Mouse (Mus musculus): ENCODE data around the gene Fndc8. TPM values are rescaled to one million over a fixed set of nuclear protein-coding genes. Genes with fewer than 3 reads are reported as not detected.

The Fndc8 gene
- polyA plus RNA-seq (2015; fragmentation: Nextera tagmentation; extraction: Ambion mirVana): 0.22 TPM in 1 of 2 replicates, not detected in the other

DNA sequence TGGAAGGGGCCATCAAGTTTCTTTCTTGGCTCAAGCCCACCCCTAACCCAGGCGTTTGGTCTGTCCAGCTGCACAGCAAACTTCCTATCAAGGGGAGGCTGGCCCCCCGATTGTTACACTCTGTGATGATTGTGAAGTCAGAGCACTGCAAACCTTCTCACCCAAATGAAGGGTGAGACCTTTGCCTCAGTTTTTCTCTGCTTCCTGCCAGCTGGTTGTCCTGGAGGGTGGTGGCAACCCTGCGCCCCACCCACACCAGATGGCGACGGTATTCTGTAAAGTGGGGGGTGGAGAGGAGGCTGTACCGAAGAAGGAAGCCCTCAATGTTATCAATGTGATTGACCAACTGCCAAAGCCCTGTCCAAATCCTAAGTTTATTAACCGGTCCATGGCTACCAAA is at the start of gene Fndc8:
Gene Fndc8, plus strand, starts transcription at position 189 of the 400 bp plus-strand sequence.
- Histone ChIP-seq H3K9ac (ENCODE audit: low read length) (peak within 1 kb of the TSS; percentile 35; the same call in 1 of the 2 replicates), H3K27ac (ENCODE audit: low read length) (no peak within 1 kb of the TSS)

DNA sequence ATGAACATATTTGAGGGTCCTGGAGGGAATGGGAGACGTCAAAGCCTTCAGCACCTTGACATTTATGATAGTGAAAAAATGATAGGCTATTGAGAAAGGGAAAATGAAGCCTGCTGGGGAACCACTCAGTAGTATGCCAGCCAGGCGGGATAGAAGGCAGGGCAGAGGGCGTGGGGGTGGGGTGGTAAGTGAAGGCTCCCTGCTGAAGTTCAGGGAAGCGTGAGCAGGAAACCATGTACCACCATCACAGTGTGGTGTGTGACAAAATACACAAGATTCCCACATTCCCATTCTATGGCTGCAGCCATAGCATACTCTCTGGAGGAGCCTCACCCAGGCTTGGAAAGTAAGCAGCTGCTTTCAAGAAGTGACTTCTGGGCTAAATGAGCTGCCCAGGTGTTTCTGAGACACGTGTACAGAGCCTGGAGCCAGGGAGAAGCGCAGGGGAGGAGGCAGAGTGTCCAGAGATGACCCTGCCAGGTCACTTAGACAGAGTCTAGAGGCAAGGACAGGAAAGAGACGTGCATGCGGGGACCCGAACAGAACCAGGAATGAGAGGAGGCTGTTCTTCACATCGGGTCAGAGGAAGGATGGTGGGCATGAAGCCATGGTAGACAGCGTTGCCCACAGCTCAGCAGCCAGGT is 47.0 kb upstream of the Fndc8 start:
- Histone ChIP-seq H3K27ac (ENCODE audit: low read length) (no peak overlapping the region), H3K4me3 (replicated peaks; ENCODE audit: low read length) (no peak overlapping the region), H3K4me2 (ENCODE audit: low read depth, low read length) (no peak overlapping the region), H3K36me3 (ENCODE audit: control insufficient read depth, insufficient read depth, low read length) (no peaks in the 10 kb centered on the region), H3K4me1 (ENCODE audit: control insufficient read depth, insufficient read depth, low read length) (peaks cover 12% of the 10 kb centered on the region), H3K9ac (ENCODE audit: low read length) (no peak overlapping the region; the same call in 1 of the 2 replicates), H3K27me3 (ENCODE audit: control insufficient read depth, insufficient read depth, low read length) (no peaks in the 10 kb centered on the region), H3K9me3 (replicated peaks; ENCODE audit: control insufficient read depth, low read length) (no peaks in the 10 kb centered on the region)
- 61% methylated on average over 11 of the region's 11 CpGs for WGBS
- no peak for ATAC-seq (ENCODE audit: insufficient read depth, low FRiP score)

More for the DNA sequence above, at the start of gene Fndc8:
- no peak within 1 kb of the TSS for H3K4me2 ChIP-seq (ENCODE audit: low read depth, low read length)
- no peaks in the 10 kb centered on the region for H3K9me3 ChIP-seq (replicated peaks; ENCODE audit: control insufficient read depth, low read length)
- H3K4me1 ChIP-seq (ENCODE audit: control insufficient read depth, insufficient read depth, low read length): peaks cover 14% of the 10 kb centered on the region
- H3K27me3 ChIP-seq (ENCODE audit: control insufficient read depth, insufficient read depth, low read length): no peaks in the 10 kb centered on the region
- 51% methylated on average over 7 of the region's 7 CpGs for WGBS
- ATAC-seq (ENCODE audit: insufficient read depth, low FRiP score): no peak
- no peaks in the 10 kb centered on the region for H3K36me3 ChIP-seq (ENCODE audit: control insufficient read depth, insufficient read depth, low read length)
- no peak within 1 kb of the TSS for H3K4me3 ChIP-seq (replicated peaks; ENCODE audit: low read length)

DNA sequence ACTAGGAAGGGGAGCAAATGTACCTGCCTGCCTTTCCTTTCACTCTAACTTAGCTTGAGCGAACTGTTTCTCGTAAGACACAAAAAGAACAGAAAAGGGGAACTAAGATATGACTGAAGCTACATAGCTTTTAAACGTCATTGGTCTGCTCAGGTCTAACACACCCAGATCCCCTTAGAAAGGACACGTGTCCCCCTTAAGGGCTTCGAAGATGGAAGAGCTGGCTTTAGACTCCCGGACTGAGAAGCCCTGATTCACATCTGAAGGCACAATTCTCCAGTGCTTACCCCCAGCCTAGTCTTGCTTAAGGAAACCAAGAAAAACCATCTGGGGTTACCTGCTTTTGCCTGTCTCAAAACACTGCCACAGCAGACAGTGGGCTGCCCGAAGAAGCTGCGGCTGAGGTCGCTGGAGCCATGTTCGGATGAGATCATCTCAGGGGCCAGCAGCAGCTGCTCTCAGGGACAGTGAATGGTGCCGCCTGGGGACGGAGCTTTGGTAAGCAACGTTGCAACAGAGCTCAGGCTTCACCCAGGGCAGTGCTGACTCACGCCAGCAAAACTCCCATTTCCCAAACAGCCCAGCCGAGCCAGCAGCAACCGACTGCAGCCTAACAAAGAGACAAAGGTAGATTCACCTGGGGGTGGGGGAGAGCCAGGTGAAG is 46.4 kb upstream of the Fndc8 start:
- Histone ChIP-seq H3K36me3 (ENCODE audit: control insufficient read depth, insufficient read depth, low read length) (no peaks in the 10 kb centered on the region), H3K27ac (ENCODE audit: low read length) (peak overlapping the region; percentile 71), H3K4me2 (ENCODE audit: low read depth, low read length) (peak overlapping the region; percentile 41), H3K4me1 (ENCODE audit: control insufficient read depth, insufficient read depth, low read length) (peaks cover 12% of the 10 kb centered on the region), H3K27me3 (ENCODE audit: control insufficient read depth, insufficient read depth, low read length) (no peaks in the 10 kb centered on the region), H3K9ac (ENCODE audit: low read length) (peak overlapping the region; percentile 52), H3K4me3 (replicated peaks; ENCODE audit: low read length) (0 out of 2 replicates have a peak overlapping the region, but pooled peaks have one; percentile 6), H3K9me3 (replicated peaks; ENCODE audit: control insufficient read depth, low read length) (no peaks in the 10 kb centered on the region)
- WGBS: 21% methylated on average over 16 of the region's 16 CpGs
- ATAC-seq (ENCODE audit: insufficient read depth, low FRiP score): peak; percentile 92

DNA sequence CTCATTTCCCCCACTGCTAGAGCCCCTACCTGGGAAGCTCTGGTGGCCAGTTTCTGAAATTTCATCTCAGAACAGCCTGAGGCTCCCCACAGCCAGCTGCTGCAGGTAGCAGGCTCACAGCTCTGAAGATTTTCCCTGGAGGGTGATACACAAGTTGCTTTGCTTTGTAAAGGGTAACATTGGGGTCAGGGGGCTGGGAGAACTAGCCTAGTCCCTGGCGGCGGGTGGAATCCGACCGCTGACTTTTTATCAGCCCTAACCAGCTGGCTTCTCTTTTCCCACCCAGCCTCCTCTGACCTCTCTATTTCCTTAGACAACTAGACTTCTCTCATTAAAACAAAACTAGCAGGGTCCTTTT is 45.9 kb upstream of the Fndc8 start:
- 0 out of 2 replicates have a peak overlapping the region, but pooled peaks have one; percentile 6 for H3K4me3 ChIP-seq (replicated peaks; ENCODE audit: low read length)
- H3K9ac ChIP-seq (ENCODE audit: low read length): peak overlapping the region; percentile 52

DNA sequence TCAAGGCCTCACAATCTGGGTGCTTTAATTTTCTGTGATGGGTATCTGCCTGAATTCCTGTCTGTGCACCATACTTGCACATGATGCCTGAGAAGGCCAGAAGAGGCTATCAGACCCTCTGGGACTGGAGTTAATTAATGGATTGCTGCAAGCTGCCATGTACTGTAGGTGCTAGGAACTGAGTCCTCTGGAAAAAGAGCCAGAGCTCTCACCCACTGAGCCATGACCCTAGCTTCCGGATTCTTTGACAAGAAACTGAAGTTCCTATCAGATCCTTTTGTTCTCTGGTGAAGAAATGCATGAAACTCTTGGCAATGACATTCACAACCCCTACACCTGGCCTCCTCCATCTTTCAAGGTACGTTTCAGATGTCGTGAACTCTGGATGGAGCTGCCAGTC is 45.0 kb upstream of the Fndc8 start:
- no peaks in the 10 kb centered on the region for H3K36me3 ChIP-seq (ENCODE audit: control insufficient read depth, insufficient read depth, low read length)
- no peak overlapping the region for H3K4me2 ChIP-seq (ENCODE audit: low read depth, low read length)
- WGBS: 76% methylated on average over 3 of the region's 3 CpGs
- H3K4me1 ChIP-seq (ENCODE audit: control insufficient read depth, insufficient read depth, low read length): peaks cover 12% of the 10 kb centered on the region
- no peak for ATAC-seq (ENCODE audit: insufficient read depth, low FRiP score)
- no peak overlapping the region for H3K27ac ChIP-seq (ENCODE audit: low read length)
- no peaks in the 10 kb centered on the region for H3K9me3 ChIP-seq (replicated peaks; ENCODE audit: control insufficient read depth, low read length)
- H3K4me3 ChIP-seq (replicated peaks; ENCODE audit: low read length): no peak overlapping the region
- no peaks in the 10 kb centered on the region for H3K27me3 ChIP-seq (ENCODE audit: control insufficient read depth, insufficient read depth, low read length)
- no peak overlapping the region for H3K9ac ChIP-seq (ENCODE audit: low read length)

More for the DNA sequence above, 45.9 kb upstream of the Fndc8 start:
- Histone ChIP-seq H3K4me1 (ENCODE audit: control insufficient read depth, insufficient read depth, low read length) (peaks cover 12% of the 10 kb centered on the region), H3K4me2 (ENCODE audit: low read depth, low read length) (peak overlapping the region; percentile 41), H3K36me3 (ENCODE audit: control insufficient read depth, insufficient read depth, low read length) (no peaks in the 10 kb centered on the region), H3K27ac (ENCODE audit: low read length) (peak overlapping the region; percentile 71), H3K9me3 (replicated peaks; ENCODE audit: control insufficient read depth, low read length) (no peaks in the 10 kb centered on the region), H3K27me3 (ENCODE audit: control insufficient read depth, insufficient read depth, low read length) (no peaks in the 10 kb centered on the region)
- 23% methylated on average over 4 of the region's 4 CpGs for WGBS
- peak; percentile 26; the same call in 1 of the 2 replicates for ATAC-seq (ENCODE audit: insufficient read depth, low FRiP score)

DNA sequence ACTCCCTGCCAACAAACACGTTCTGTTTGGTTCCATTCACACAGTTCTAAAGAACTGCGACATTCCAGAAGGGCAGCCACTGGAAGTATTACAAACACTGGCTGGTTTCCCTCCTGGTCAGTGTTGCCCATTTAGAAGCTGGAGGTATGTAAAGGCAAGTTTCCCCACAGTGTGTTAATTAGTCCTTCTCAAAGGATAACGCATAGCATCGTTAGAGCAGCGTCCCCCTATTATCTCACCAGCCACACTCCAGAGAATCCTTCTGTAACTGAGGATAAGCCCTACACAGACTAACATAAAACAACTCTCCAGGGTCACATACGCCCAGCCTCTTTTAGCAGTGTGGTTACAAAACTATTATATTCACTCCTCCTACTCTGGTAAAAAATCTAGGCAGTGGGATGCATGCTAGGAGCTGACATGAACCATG is 44.3 kb upstream of the Fndc8 start:
- no peak; the same call in 1 of the 2 replicates for ATAC-seq (ENCODE audit: insufficient read depth, low FRiP score)
- no peak overlapping the region for H3K27ac ChIP-seq (ENCODE audit: low read length)
- 63% methylated on average over 6 of the region's 6 CpGs for WGBS

DNA sequence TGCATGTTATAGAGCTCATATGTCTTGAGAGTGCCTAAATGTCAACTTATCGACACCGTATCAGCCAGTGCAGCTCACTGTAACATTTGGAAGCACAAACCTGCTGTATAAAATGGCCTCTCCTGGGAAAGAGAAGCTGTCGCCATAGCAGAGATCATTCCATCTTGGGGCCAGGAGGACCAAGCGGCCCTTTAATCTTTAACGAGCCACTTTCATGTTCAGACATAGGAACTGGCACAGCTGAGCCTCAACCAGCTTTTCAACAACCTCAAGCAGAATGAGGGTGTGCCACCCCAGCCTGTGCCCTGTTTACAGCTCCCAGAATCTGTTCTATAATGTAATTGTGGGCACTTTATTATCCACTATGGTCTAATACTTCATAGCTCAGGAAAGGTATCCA is 41.7 kb upstream of the Fndc8 start:
- no peak overlapping the region for H3K27ac ChIP-seq (ENCODE audit: low read length)
- no peak for ATAC-seq (ENCODE audit: insufficient read depth, low FRiP score)

More for the DNA sequence above, 44.3 kb upstream of the Fndc8 start:
- H3K4me1 ChIP-seq (ENCODE audit: control insufficient read depth, insufficient read depth, low read length): peaks cover 12% of the 10 kb centered on the region
- H3K4me3 ChIP-seq (replicated peaks; ENCODE audit: low read length): no peak overlapping the region
- H3K27me3 ChIP-seq (ENCODE audit: control insufficient read depth, insufficient read depth, low read length): no peaks in the 10 kb centered on the region
- no peak overlapping the region for H3K9ac ChIP-seq (ENCODE audit: low read length)
- no peak overlapping the region for H3K4me2 ChIP-seq (ENCODE audit: low read depth, low read length)
- no peaks in the 10 kb centered on the region for H3K9me3 ChIP-seq (replicated peaks; ENCODE audit: control insufficient read depth, low read length)
- H3K36me3 ChIP-seq (ENCODE audit: control insufficient read depth, insufficient read depth, low read length): no peaks in the 10 kb centered on the region

DNA sequence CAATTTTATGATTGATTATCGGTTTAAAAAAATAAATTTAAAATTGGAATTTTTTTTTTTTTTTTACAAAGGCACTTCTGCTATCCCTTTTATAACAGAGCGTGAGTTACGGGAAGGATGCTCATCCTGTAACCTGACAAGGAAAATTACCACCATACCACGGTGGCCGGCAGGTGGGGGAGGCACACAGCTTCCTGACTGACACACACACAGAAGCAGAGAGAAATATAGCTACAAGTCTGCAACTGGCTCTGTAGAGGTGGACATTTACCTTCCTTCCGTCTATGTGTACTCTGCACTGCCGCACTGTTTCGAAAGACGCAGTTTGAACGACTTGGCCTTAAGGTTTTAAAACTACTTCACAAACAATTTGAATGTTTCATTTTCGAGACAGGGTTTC is 39.8 kb upstream of the Fndc8 start:
- no peak for ATAC-seq (ENCODE audit: insufficient read depth, low FRiP score)
- no peak overlapping the region for H3K4me2 ChIP-seq (ENCODE audit: low read depth, low read length)

More for the DNA sequence above, 41.7 kb upstream of the Fndc8 start:
- Histone ChIP-seq H3K27me3 (ENCODE audit: control insufficient read depth, insufficient read depth, low read length) (no peaks in the 10 kb centered on the region), H3K9me3 (replicated peaks; ENCODE audit: control insufficient read depth, low read length) (no peaks in the 10 kb centered on the region), H3K4me3 (replicated peaks; ENCODE audit: low read length) (no peak overlapping the region), H3K9ac (ENCODE audit: low read length) (no peak overlapping the region), H3K36me3 (ENCODE audit: control insufficient read depth, insufficient read depth, low read length) (no peaks in the 10 kb centered on the region), H3K4me2 (ENCODE audit: low read depth, low read length) (no peak overlapping the region), H3K4me1 (ENCODE audit: control insufficient read depth, insufficient read depth, low read length) (peaks cover 10% of the 10 kb centered on the region)
- 75% methylated on average over 5 of the region's 5 CpGs for WGBS

DNA sequence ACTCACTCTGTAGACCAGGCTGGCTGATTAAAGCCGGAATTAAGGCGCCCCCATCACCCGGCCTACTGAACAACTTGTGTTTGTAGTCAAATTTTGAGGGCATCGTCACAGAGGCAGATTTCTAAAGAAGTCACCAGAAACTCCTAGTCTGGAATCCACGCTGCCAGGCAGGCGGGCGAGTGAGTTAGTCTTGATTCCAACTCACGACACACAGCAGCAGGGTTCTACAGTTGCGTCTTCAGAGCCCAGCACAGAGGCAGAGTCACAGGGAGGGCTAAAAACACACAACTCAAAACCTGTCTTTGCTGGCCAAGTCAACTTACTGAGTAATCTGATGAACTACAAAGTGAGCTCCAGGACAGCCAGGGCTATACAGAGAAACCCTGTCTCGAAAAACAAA is 39.4 kb upstream of the Fndc8 start:
- Histone ChIP-seq H3K27me3 (ENCODE audit: control insufficient read depth, insufficient read depth, low read length) (no peaks in the 10 kb centered on the region), H3K27ac (ENCODE audit: low read length) (no peak overlapping the region), H3K9me3 (replicated peaks; ENCODE audit: control insufficient read depth, low read length) (no peaks in the 10 kb centered on the region), H3K9ac (ENCODE audit: low read length) (no peak overlapping the region), H3K4me2 (ENCODE audit: low read depth, low read length) (no peak overlapping the region), H3K4me3 (replicated peaks; ENCODE audit: low read length) (no peak overlapping the region), H3K4me1 (ENCODE audit: control insufficient read depth, insufficient read depth, low read length) (peaks cover 6% of the 10 kb centered on the region), H3K36me3 (ENCODE audit: control insufficient read depth, insufficient read depth, low read length) (no peaks in the 10 kb centered on the region)
- 82% methylated on average over 10 of the region's 10 CpGs for WGBS
- ATAC-seq (ENCODE audit: insufficient read depth, low FRiP score): no peak

More for the DNA sequence above, 39.8 kb upstream of the Fndc8 start:
- no peak overlapping the region for H3K4me3 ChIP-seq (replicated peaks; ENCODE audit: low read length)
- H3K36me3 ChIP-seq (ENCODE audit: control insufficient read depth, insufficient read depth, low read length): no peaks in the 10 kb centered on the region
- no peaks in the 10 kb centered on the region for H3K27me3 ChIP-seq (ENCODE audit: control insufficient read depth, insufficient read depth, low read length)
- no peaks in the 10 kb centered on the region for H3K9me3 ChIP-seq (replicated peaks; ENCODE audit: control insufficient read depth, low read length)
- WGBS: 83% methylated on average over 11 of the region's 11 CpGs
- no peak overlapping the region for H3K9ac ChIP-seq (ENCODE audit: low read length)
- peaks cover 6% of the 10 kb centered on the region for H3K4me1 ChIP-seq (ENCODE audit: control insufficient read depth, insufficient read depth, low read length)
- H3K27ac ChIP-seq (ENCODE audit: low read length): no peak overlapping the region

Data from stomach, embryonic 16.5 days (tissue).